Mouse (Mus musculus): ENCODE measurements around the gene Tmem140. TPM values are rescaled to one million over a fixed set of nuclear protein-coding genes. Genes with fewer than 3 reads are reported as not detected.
A peak's percentile ranks its signal among the peaks of the same experiment; 100 is the strongest.

The Tmem140 gene
- polyA plus RNA-seq, 1 experiment: 1.4 TPM

DNA sequence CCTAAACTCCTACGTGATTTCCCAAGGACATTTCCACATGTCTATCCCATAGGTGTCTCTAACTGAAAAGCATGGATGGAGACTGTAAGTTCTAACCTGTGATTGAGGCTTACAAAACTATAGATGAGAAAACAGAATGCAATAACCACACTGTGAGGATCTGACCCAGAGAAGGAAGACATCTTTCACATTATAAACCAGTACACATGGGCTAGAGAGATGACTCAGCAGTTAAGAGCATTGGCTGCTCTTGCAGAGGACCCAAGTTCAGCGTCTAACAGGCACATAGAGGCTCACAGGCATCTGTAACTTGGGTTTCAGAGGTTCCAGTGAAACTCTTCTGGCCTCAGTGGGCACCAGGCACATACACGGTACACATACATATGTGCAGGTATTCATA, 51.5 kb downstream of the Tmem140 start:
- no peak for TF ChIP-seq POLR2A (IDR thresholded peaks at IDR 0.05; ENCODE audit: borderline replicate concordance, insufficient read depth, low read length)
- no peak for TF ChIP-seq CTCF (IDR thresholded peaks at IDR 0.05; ENCODE audit: borderline replicate concordance, insufficient read depth, low read depth, low read length)

GRCm38 (mm10) chr6:34919146-34919545, 56.2 kb downstream of the Tmem140 start:
- 92% methylated on average over 7 of the region's 7 CpGs for WGBS
- Histone ChIP-seq H3K27me3 (ENCODE audit: control insufficient read depth, insufficient read depth, low read length) (no peaks in the 10 kb centered on the region), H3K27ac (ENCODE audit: insufficient read depth, low read length) (no peak overlapping the region), H3K4me3 (replicated peaks; ENCODE audit: insufficient read depth, low read depth, low read length) (no peak overlapping the region), H3K4me1 (ENCODE audit: control insufficient read depth, insufficient read depth, low read length) (no peaks in the 10 kb centered on the region)
- DNase-seq: no peak
- TF ChIP-seq CTCF (IDR thresholded peaks at IDR 0.05; ENCODE audit: borderline replicate concordance, insufficient read depth, low read depth, low read length): no peak
- TF ChIP-seq POLR2A (IDR thresholded peaks at IDR 0.05; ENCODE audit: borderline replicate concordance, insufficient read depth, low read length): no peak

More for the DNA sequence above, 51.5 kb downstream of the Tmem140 start:
- no peak for DNase-seq
- Histone ChIP-seq H3K27ac (ENCODE audit: insufficient read depth, low read length) (no peak overlapping the region), H3K4me1 (ENCODE audit: control insufficient read depth, insufficient read depth, low read length) (0 out of 2 replicates have a peak, but pooled peaks cover 2% of the 10 kb centered on the region), H3K27me3 (ENCODE audit: control insufficient read depth, insufficient read depth, low read length) (no peaks in the 10 kb centered on the region), H3K4me3 (replicated peaks; ENCODE audit: insufficient read depth, low read depth, low read length) (no peak overlapping the region)
- 90% methylated on average over 3 of the region's 3 CpGs for WGBS

DNA sequence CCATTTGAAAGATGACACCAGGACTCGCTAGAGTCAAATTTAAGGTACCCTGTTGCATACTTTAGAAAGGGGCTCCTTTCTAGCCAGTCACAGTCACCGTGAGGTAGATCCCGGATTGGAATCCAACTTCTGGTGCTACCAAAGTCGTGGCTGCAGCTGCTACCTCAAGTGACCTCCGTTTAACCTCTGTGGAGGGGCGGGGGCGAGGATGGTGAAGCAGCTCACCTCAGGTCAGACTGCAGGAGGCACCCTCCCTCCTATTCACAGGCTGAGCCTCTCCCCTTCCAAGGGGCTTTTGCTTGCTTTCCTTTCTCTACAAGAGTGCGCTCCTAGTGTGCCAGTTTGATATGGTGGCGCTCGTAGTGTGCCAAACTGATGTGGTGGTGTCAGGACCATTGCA, 57.0 kb downstream of the Tmem140 start, which contains the start of gene Stra8:
TSS of gene Stra8 (plus strand) at position 208 of the 400 bp plus-strand sequence.
- no peak for DNase-seq
- no peaks in the 10 kb centered on the region for H3K27me3 ChIP-seq (ENCODE audit: control insufficient read depth, insufficient read depth, low read length)
- H3K4me1 ChIP-seq (ENCODE audit: control insufficient read depth, insufficient read depth, low read length): no peaks in the 10 kb centered on the region
- H3K4me3 ChIP-seq (replicated peaks; ENCODE audit: insufficient read depth, low read depth, low read length): no peak within 1 kb of the TSS
- WGBS: 63% methylated on average over 10 of the region's 10 CpGs
- no peak within 1 kb of the TSS for H3K27ac ChIP-seq (ENCODE audit: insufficient read depth, low read length)
- TF ChIP-seq CTCF (IDR thresholded peaks at IDR 0.05; ENCODE audit: borderline replicate concordance, insufficient read depth, low read depth, low read length) (no peak), POLR2A (IDR thresholded peaks at IDR 0.05; ENCODE audit: borderline replicate concordance, insufficient read depth, low read length) (no peak)

- H3K27me3 ChIP-seq (ENCODE audit: control insufficient read depth, insufficient read depth, low read length): no peaks in the 10 kb centered on the region
- no peak overlapping the region for H3K4me3 ChIP-seq (replicated peaks; ENCODE audit: insufficient read depth, low read depth, low read length)
- TF ChIP-seq CTCF (IDR thresholded peaks at IDR 0.05; ENCODE audit: borderline replicate concordance, insufficient read depth, low read depth, low read length) (no peak), POLR2A (IDR thresholded peaks at IDR 0.05; ENCODE audit: borderline replicate concordance, insufficient read depth, low read length) (no peak)
- no peak for DNase-seq
- 93% methylated on average over 12 of the region's 12 CpGs for WGBS
- no peaks in the 10 kb centered on the region for H3K4me1 ChIP-seq (ENCODE audit: control insufficient read depth, insufficient read depth, low read length)
- H3K27ac ChIP-seq (ENCODE audit: insufficient read depth, low read length): no peak overlapping the region
These were observed 57.7 kb downstream of the Tmem140 start for GRCm38 (mm10) chr6:34920631-34921030.

GRCm38 (mm10) chr6:34921941-34922340, 59.0 kb downstream of the Tmem140 start:
- TF ChIP-seq POLR2A (IDR thresholded peaks at IDR 0.05; ENCODE audit: borderline replicate concordance, insufficient read depth, low read length) (no peak), CTCF (IDR thresholded peaks at IDR 0.05; ENCODE audit: borderline replicate concordance, insufficient read depth, low read depth, low read length) (peak; percentile 69)
- Histone ChIP-seq H3K4me1 (ENCODE audit: control insufficient read depth, insufficient read depth, low read length) (no peaks in the 10 kb centered on the region), H3K4me3 (replicated peaks; ENCODE audit: insufficient read depth, low read depth, low read length) (no peak overlapping the region), H3K27ac (ENCODE audit: insufficient read depth, low read length) (no peak overlapping the region), H3K27me3 (ENCODE audit: control insufficient read depth, insufficient read depth, low read length) (no peaks in the 10 kb centered on the region)
- peak in 1 of 2 experiments; percentile 22 for DNase-seq
- WGBS: 48% methylated on average over 14 of the region's 14 CpGs

Other genes starting within 250 kb of the Tmem140 start
- gene Agbl3, start 82.7 kb upstream of the Tmem140 start, polyA plus RNA-seq (2012; rRNA removed): 15.9 and 16.4 TPM in 2 replicates
- gene Cyren, start 14.9 kb downstream of the Tmem140 start, polyA plus RNA-seq (2012; rRNA removed): 3.7 and 4.9 TPM in 2 replicates
- gene Wdr91, start 47.7 kb downstream of the Tmem140 start, polyA plus RNA-seq (2012; rRNA removed): 26.7 and 28.0 TPM in 2 replicates
- gene Stra8, start 57.0 kb downstream of the Tmem140 start, polyA plus RNA-seq (2012; rRNA removed): not detected in 2 replicates
- gene Slc23a4, start 125.3 kb downstream of the Tmem140 start, polyA plus RNA-seq (2012; rRNA removed): 0.46 and 0.70 TPM in 2 replicates